ENCODE assay signal across 14 mouse cellular contexts in genomic region chr1:144248923-144249322, GRCm38 (mm10). TPM values are rescaled to one million over a fixed set of nuclear protein-coding genes. Genes with fewer than 3 reads are reported as not detected.
DNase-seq lines count a peak whose midpoint lies in the region; ATAC-seq and TF ChIP-seq lines count a peak whose summit lies in the region.
"Had no signal": no experiment of that assay in that cellular context is flagged by ENCODE, and none has a peak within 500 bp of the region (broad histone marks: within the 10 kb centered on the region; RNA-seq: fewer than 3 reads in every experiment).

Gene Rgs1 (minus strand): TSS chr1:144249242.

- peak; percentile 63 for ATAC-seq in liver, postnatal 0 days
- ATAC-seq: Patski had no signal

- H3K4me2 ChIP-seq in liver, postnatal 0 days (ENCODE audit: low read depth, low read length): no peak within 1 kb of the TSS
- H3K4me2 ChIP-seq: embryonic facial prominence, embryonic 12.5 days; hindbrain, embryonic 12.5 days; limb, embryonic 13.5 days had no signal

- peak; percentile 55 for DNase-seq in lung, postnatal 36 days
- DNase-seq in lung, postnatal 4 days: no peak
- peak; percentile 83 for DNase-seq in T-cell, adult 2 months (ENCODE audit: low spot score)
- DNase-seq in liver, postnatal 0 days: no peak
- peak; percentile 18 for DNase-seq in thymus, postnatal 14 days
- DNase-seq in cerebellum, postnatal 10 days: no peak
- no peak for DNase-seq in right cerebral cortex, postnatal 14 days
- no peak for DNase-seq in adrenal gland, adult 18-20 months (ENCODE audit: low spot score in 2 of 2)
- DNase-seq: heart, adult 2 months had no signal

- H3K4me1 ChIP-seq in liver, postnatal 0 days (ENCODE audit: insufficient read depth): no peaks in the 10 kb centered on the region
- H3K4me1 ChIP-seq: embryonic facial prominence, embryonic 12.5 days; hindbrain, embryonic 12.5 days; limb, embryonic 13.5 days had no signal

- no peak for TF ChIP-seq EP300 in liver, postnatal 0 days (IDR thresholded peaks at IDR 0.05; ENCODE audit: low read depth)

- no peak for TF ChIP-seq CTCF in liver, postnatal 0 days (IDR thresholded peaks at IDR 0.05; ENCODE audit: low read depth)

- H3K27ac ChIP-seq in liver, postnatal 0 days (ENCODE audit: low read depth): no peak within 1 kb of the TSS
- H3K27ac ChIP-seq: embryonic facial prominence, embryonic 12.5 days; heart, adult 2 months; hindbrain, embryonic 12.5 days; limb, embryonic 13.5 days had no signal

- no peaks in the 10 kb centered on the region for H3K36me3 ChIP-seq in liver, postnatal 0 days (replicated peaks; ENCODE audit: insufficient read depth, low read length)
- H3K36me3 ChIP-seq: embryonic facial prominence, embryonic 12.5 days; hindbrain, embryonic 12.5 days; limb, embryonic 13.5 days had no signal

- H3K9me3 ChIP-seq in liver, postnatal 0 days (ENCODE audit: low read length): no peaks in the 10 kb centered on the region
- H3K9me3 ChIP-seq: embryonic facial prominence, embryonic 12.5 days; hindbrain, embryonic 12.5 days; limb, embryonic 13.5 days had no signal

- H3K4me3 ChIP-seq in liver, postnatal 0 days (ENCODE audit: low read depth, low read length): no peak within 1 kb of the TSS
- H3K4me3 ChIP-seq: embryonic facial prominence, embryonic 12.5 days; heart, adult 2 months; hindbrain, embryonic 12.5 days; limb, embryonic 13.5 days had no signal

- H3K9ac ChIP-seq in liver, postnatal 0 days (replicated peaks): no peak within 1 kb of the TSS
- H3K9ac ChIP-seq: embryonic facial prominence, embryonic 12.5 days; hindbrain, embryonic 12.5 days; limb, embryonic 13.5 days had no signal

- H3K27me3 ChIP-seq in liver, postnatal 0 days (ENCODE audit: insufficient read depth, low read length): no peaks in the 10 kb centered on the region
- H3K27me3 ChIP-seq: embryonic facial prominence, embryonic 12.5 days; hindbrain, embryonic 12.5 days; limb, embryonic 13.5 days had no signal

- 39% methylated on average over 9 of the region's 9 CpGs for WGBS in liver, postnatal 0 days (ENCODE audit: insufficient replicate concordance)

RNA-seq across cellular contexts. Expression of gene Rgs1, which starts in this region (rescaled TPM):
- polyA plus RNA-seq in liver, postnatal 0 days (2015; fragmentation: Nextera tagmentation; extraction: Ambion mirVana): 1.8 and 2.8 TPM in 2 replicates
- total RNA-seq in adrenal gland, adult 18-20 months (2021): 1 to 10 TPM; 1.2 to 3.2 TPM
- total RNA-seq: heart, adult 2 months; layer of hippocampus, postnatal 10 days had no signal
- polyA plus RNA-seq: heart, adult 2 months; Patski had no signal

Comparison
In these comparisons a context has a peak if more than half of its experiments do, and no peak if none do; other contexts are left out.
1. DNase-seq: peak in lung, postnatal 36 days (single experiment), T-cell, adult 2 months (single experiment) and thymus, postnatal 14 days (single experiment); none in lung, postnatal 4 days (0 of 2), liver, postnatal 0 days (single experiment), cerebellum, postnatal 10 days (0 of 2), right cerebral cortex, postnatal 14 days (single experiment) and adrenal gland, adult 18-20 months (0 of 2).